Mouse (Mus musculus): ENCODE measurements around the gene Zfp146.

- TF ChIP-seq GATA1 (IDR thresholded peaks at IDR 0.05; ENCODE audit: borderline replicate concordance, low read length) (no peak), FLI1 (IDR thresholded peaks at IDR 0.05; ENCODE audit: low read length) (no peak)
Observed at GRCm38 (mm10) chr7:30204380-30204779, 34.8 kb upstream of the Zfp146 start.

Data from megakaryocyte, embryonic 14.5 days (primary cell).